Mouse (Mus musculus) lung, adult 18-20 months (tissue): ENCODE results near the gene Rhbdl3.

Experiments
- DNase-seq, 2 experiments: peaks; one replicate each; pipeline ENCODE4 v3.0.0; 2022; ENCODE audit warnings: mixed read lengths in 2 of 2

Rhbdl3 gene

DNA sequence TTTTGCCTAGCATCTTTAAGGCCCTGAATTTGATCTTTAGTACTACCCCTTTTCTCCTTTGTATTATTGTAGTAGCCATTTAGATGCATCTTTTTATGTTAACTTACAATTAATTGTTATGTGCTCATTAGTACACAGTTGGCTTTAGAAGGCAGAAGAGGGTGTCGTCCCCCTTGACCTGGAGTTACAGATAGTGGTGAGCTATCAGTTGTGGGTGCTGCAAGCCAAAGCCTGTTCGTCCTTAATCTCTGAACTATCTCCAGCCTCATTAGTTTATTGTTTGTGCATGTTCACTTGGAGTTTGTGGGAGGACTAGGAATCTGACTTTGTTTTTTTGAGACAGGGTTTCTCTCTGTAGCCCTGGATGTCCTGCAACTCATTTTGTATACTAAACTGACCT lies 86.1 kb downstream of the Rhbdl3 start:
- no peak for DNase-seq

DNA sequence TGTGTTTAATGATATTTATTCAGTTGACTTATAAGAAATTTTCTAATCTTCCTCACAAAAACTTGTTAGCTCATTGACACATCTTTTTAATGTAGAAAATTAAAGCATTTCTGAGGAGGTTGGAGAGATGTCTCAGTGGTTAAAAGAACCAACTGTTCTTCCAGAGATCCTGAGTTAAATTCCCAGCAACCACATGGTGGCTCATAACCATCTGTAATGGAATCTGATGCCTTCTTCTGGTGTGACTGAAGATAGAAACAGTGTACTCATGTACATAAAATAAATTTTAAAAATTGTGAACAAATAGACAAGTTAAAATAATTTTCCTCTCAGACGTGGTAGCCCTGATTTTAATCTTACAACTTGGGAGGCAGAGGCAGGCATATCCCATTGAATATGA lies 89.2 kb downstream of the Rhbdl3 start:
- DNase-seq = no peak

DNA sequence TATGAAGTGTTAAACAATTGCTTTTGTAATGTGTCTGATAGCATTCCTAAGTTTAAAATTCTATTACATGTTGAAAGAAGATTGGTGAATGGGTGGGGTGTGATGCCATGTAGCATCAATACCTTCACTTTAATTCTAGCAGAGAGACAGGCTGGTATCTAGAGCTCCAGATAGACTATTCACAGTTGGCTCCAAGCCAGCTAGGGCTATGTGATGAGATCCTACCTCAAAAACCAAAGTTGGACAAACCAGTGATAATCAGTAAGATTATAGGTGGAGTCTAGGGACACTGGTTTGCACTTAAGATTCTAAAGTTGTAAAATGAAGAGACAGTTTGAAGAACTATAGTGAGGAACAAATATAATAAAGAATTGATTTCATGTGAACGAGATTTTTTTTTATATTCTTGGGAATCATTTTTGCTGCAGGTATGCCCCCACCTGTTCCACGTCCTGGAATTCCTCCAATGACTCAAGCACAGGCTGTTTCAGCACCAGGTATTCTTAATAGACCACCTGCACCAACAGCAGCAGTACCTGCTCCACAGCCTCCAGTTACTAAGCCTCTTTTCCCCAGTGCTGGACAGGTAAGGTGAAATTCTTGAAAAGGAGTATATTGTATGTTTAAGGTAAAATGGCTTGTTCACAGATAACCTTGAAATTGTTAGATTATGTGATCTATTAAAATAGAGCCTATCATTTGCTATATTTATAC lies 90.9 kb downstream of the Rhbdl3 start:
- no peak for DNase-seq

DNA sequence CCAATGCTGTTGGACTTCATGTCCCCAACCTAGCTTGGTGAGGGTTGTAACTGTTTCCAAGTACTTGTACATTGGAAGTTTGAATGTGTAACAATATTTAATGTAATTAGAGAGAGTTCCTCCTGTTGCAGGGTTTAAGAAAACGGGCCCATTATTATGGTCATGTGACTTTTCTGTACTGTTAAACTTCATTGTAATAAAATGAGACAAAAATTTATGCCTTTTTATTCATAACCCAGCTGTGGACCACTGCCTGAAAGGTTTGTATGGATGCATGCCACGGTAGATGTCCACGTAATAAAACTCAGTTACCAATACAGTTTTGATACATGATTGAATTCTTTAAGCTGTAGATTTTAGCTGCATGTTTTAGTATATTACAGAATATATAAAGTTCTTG lies 95.2 kb downstream of the Rhbdl3 start:
- no peak for DNase-seq

DNA sequence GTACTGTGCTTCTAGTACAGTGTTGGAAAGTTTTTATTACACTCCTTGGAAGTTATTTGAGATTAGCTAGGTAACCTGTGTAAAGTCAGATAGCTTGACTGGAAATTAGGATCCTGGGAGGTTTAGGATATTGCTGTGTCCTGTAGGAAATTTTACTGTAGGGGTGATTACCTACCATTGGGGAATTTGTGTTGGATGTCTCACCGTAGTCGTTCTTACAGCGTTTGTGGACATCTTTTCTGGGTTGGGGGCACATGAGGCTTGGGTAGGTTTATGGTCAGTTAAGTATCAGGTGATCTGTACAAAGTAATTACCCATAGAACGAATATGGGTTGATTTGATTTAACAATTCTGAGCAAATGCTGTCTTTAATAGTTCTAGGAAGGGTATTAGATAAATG lies 95.9 kb downstream of the Rhbdl3 start:
- no peak for DNase-seq
